Mouse (Mus musculus) left cerebral cortex, adult 6 months (tissue): Measurements from ENCODE around the gene Crhr1. TPM values are rescaled to one million over a fixed set of nuclear protein-coding genes. Genes with fewer than 3 reads are reported as not detected.

Source experiments
- long read RNA-seq, 2 experiments: library from polyadenylated mRNA; unstranded; transcript quantifications; one replicate each; pipeline ENCODE4 v2.0.0; 2019 to 2020
- polyA plus RNA-seq: library from polyadenylated mRNA; unstranded; fragments of <200 nt; fragmentation: Nextera tagmentation; gene quantifications from 2 replicates; pipeline ENCODE4 v1.2.3, GENCODE M21; 2021

Crhr1 gene
- 10.0 and 11.6 TPM in 2 replicates for polyA plus RNA-seq
- long read RNA-seq, experiment 1, transcript Crhr1-201 (13 exons, 2,460 nt) = major isoform, 45 of 92 reads
- long read RNA-seq, experiment 1, partial matches to known transcripts = 27 of 92 reads
- long read RNA-seq, experiment 1, other reads (novel, unspliced or antisense) = 20 of 92 reads
- long read RNA-seq, experiment 2, transcript Crhr1-201 (13 exons, 2,460 nt) = major isoform, 7 of 16 reads
- long read RNA-seq, experiment 2, partial matches to known transcripts = 6 of 16 reads
- long read RNA-seq, experiment 2, other reads (novel, unspliced or antisense) = 3 of 16 reads

GRCm38 (mm10) chr11:104132580-104133441 lies at the start of gene Crhr1:
Crhr1 (plus strand) TSS chr11:104132855.

GRCm38 (mm10) chr11:104186135-104186836 lies 53.6 kb downstream of the Crhr1 start, which contains the start of gene Sppl2c:
Sppl2c (plus strand) TSS chr11:104186327.

Other genes starting within 250 kb of the Crhr1 start
- 176 and 237 TPM in 2 replicates for gene Nsf, start 178.8 kb upstream of the Crhr1 start, polyA plus RNA-seq
- 37.0 and 44.4 TPM in 2 replicates for gene Arf2, start 166.1 kb upstream of the Crhr1 start, polyA plus RNA-seq
- not detected in 2 replicates for gene Sppl2c, start 53.5 kb downstream of the Crhr1 start, polyA plus RNA-seq
- 226 and 255 TPM in 2 replicates for gene Mapt, start 98.5 kb downstream of the Crhr1 start, polyA plus RNA-seq